Mouse (Mus musculus) G1E (cell line): ENCODE results near the gene Fam69b.

Experiments used
- CTCF ChIP-seq: IDR thresholded peaks from 2 replicates; pipeline ENCODE4 v1.5.1; 2012; ENCODE audit warnings: low read depth, low read length, inconsistent platforms, mixed read lengths
- GATA1 ChIP-seq: IDR thresholded peaks from 2 replicates; pipeline ENCODE4 v1.6.1; 2012; ENCODE audit warnings: borderline replicate concordance, low read length, inconsistent platforms, mixed read lengths
- GATA2 ChIP-seq: IDR thresholded peaks from 2 replicates; pipeline ENCODE4 v1.6.1; 2012; ENCODE audit warnings: low read depth, low read length, inconsistent platforms, borderline replicate concordance
- POLR2AphosphoS5 ChIP-seq: IDR thresholded peaks from 2 replicates; pipeline ENCODE4 v1.6.1; 2012; ENCODE audit warnings: low read depth, low read length, inconsistent platforms; ENCODE audit not compliant: insufficient replicate concordance
- TAL1 ChIP-seq: conservative IDR thresholded peaks from 2 replicates; pipeline ENCODE4 v1.6.1; 2012; ENCODE audit warnings: low read depth, low read length, inconsistent platforms, mixed read lengths

DNA sequence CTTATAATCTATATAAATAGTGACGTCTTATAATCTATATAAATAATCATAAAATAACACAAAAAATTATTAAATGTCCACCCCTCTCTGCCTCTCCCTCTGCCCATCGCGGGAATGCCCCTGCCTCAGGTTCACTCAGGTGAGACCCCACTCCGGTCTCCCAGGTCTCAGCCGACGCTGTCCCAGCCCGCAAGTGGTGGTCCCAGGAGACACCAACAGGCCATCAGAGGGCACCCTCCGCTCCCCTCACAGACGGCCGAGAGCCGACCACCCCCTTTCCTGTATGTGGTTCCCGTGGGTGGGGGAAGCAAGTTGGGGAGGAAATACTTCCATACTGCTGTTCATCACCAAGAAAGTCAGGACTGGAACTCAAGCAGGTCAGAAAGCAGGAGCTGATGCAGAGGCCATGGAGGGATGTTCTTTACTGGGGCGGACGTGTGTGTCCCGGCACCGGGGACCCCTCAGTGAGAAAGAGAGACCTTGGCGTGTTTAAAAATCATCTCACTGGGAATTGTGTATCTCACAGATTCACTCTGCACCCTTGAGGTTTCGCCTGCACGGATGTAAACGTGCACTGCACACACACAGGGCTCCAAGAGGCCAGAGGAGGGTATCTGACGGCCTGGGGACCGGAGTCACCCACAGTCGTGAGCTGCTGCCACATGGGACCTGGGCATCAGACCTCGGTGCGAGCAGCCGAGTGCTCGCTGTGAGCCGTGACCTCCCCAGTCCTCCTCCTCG, 33.7 kb downstream of the Fam69b start:
- TF ChIP-seq CTCF (no peak), POLR2AphosphoS5 (no peak), GATA1 (no peak), TAL1 (no peak), GATA2 (no peak)
